Mouse (Mus musculus) adrenal gland, postnatal 14 days (tissue): Measurements from ENCODE around the gene Ccdc28b. TPM values are rescaled to one million over a fixed set of nuclear protein-coding genes. Genes with fewer than 3 reads are reported as not detected.

Experiments used
- DNase-seq: peaks from one replicate; pipeline ENCODE4 v3.0.0; 2021; ENCODE audit warnings: mixed read lengths
- long read RNA-seq, 2 experiments: library from polyadenylated mRNA; stranded (forward); transcript quantifications; one replicate each; pipeline ENCODE4 v2.0.0; 2021
- total RNA-seq: library from RNA; stranded (reverse); gene quantifications from 2 replicates; pipeline ENCODE4 v1.2.3, GENCODE M21; 2021

Ccdc28b gene
- total RNA-seq = 56.7 and 67.4 TPM in 2 replicates
- long read RNA-seq, experiment 1, transcript Ccdc28b-204 (5 exons, 615 nt) = minor isoform, 11 of 48 reads
- long read RNA-seq, experiment 1, transcript Ccdc28b-201 (6 exons, 879 nt) = major isoform, 22 of 48 reads
- long read RNA-seq, experiment 1, partial matches to known transcripts = 4 of 48 reads
- long read RNA-seq, experiment 1, other reads (novel, unspliced or antisense) = 5 of 48 reads
- long read RNA-seq, experiment 2, transcript Ccdc28b-204 (5 exons, 615 nt) = minor isoform, 8 of 46 reads
- long read RNA-seq, experiment 2, transcript Ccdc28b-201 (6 exons, 879 nt) = major isoform, 22 of 46 reads
- long read RNA-seq, experiment 2, partial matches to known transcripts = 2 of 46 reads
- long read RNA-seq, experiment 2, other reads (novel, unspliced or antisense) = 13 of 46 reads

GRCm38 (mm10) chr4:129623681-129624091 lies at the start of gene Ccdc28b:
Ccdc28b (minus strand) TSS chr4:129623947.
- DNase-seq = peak; percentile 66

- DNase-seq = no peak
Observed at GRCm38 (mm10) chr4:129672878-129673449, 49.2 kb upstream of the Ccdc28b start.

- peak; percentile 95 for DNase-seq
Observed at GRCm38 (mm10) chr4:129672083-129672877, 48.5 kb upstream of the Ccdc28b start, which contains the start of gene Kpna6. Kpna6 (minus strand) TSS chr4:129672767.

- peak; percentile 76 for DNase-seq
Observed at GRCm38 (mm10) chr4:129671491-129672082, 47.8 kb upstream of the Ccdc28b start.

- no peak for DNase-seq
Observed at GRCm38 (mm10) chr4:129662255-129662813, 38.6 kb upstream of the Ccdc28b start.

- DNase-seq = no peak
Observed at GRCm38 (mm10) chr4:129661584-129661983, 37.8 kb upstream of the Ccdc28b start.

- DNase-seq = no peak
Observed at GRCm38 (mm10) chr4:129654770-129655169, 31.0 kb upstream of the Ccdc28b start.

GRCm38 (mm10) chr4:129650359-129650758 lies 26.6 kb upstream of the Ccdc28b start:
- no peak for DNase-seq

- DNase-seq = no peak
Observed at GRCm38 (mm10) chr4:129648656-129649055, 24.9 kb upstream of the Ccdc28b start.

- DNase-seq = no peak
Observed at GRCm38 (mm10) chr4:129645204-129645603, 21.5 kb upstream of the Ccdc28b start.

- no peak for DNase-seq
Observed at GRCm38 (mm10) chr4:129641756-129642155, 18.0 kb upstream of the Ccdc28b start.

- DNase-seq = peak; percentile 98
Observed at GRCm38 (mm10) chr4:129640638-129641467, 17.1 kb upstream of the Ccdc28b start, which contains the start of gene Txlna. Txlna (minus strand) TSS chr4:129641065.

GRCm38 (mm10) chr4:129640101-129640637 lies 16.4 kb upstream of the Ccdc28b start:
- DNase-seq = peak; percentile 67

- peak; percentile 4 for DNase-seq
Observed at GRCm38 (mm10) chr4:129639221-129639620, 15.5 kb upstream of the Ccdc28b start.

GRCm38 (mm10) chr4:129633852-129634251 lies 10.1 kb upstream of the Ccdc28b start:
- peak; percentile 1 for DNase-seq

- no peak for DNase-seq
Observed at GRCm38 (mm10) chr4:129631867-129632266, 8.1 kb upstream of the Ccdc28b start.

- DNase-seq = peak; percentile 77
Observed at GRCm38 (mm10) chr4:129630944-129631343, 7.2 kb upstream of the Ccdc28b start.

GRCm38 (mm10) chr4:129626035-129626434 lies 2.3 kb upstream of the Ccdc28b start:
- no peak for DNase-seq

- no peak for DNase-seq
Observed at GRCm38 (mm10) chr4:129625496-129625895, 1.7 kb upstream of the Ccdc28b start.

- peak; percentile 73 for DNase-seq
Observed at GRCm38 (mm10) chr4:129625029-129625370, 1.3 kb upstream of the Ccdc28b start.
